Mouse (Mus musculus): ENCODE measurements at regions not wholly inside any gene's neighbourhood (a gene's known extent, or its start where the extent isn't known, plus 50 kb on each side); places are given as distances from the start of the nearest gene placed in this dataset.
"Not testable (repeated sequence)": the region's sequence is repeated elsewhere in the genome, so short reads cannot be mapped to it uniquely, and the experiment has no call there.

- no peak for DNase-seq (ENCODE audit: low read depth, low spot score)
Observed at GRCm38 (mm10) chrX:104931153-104931706, 74.2 kb upstream of the Magee2 start.

DNA sequence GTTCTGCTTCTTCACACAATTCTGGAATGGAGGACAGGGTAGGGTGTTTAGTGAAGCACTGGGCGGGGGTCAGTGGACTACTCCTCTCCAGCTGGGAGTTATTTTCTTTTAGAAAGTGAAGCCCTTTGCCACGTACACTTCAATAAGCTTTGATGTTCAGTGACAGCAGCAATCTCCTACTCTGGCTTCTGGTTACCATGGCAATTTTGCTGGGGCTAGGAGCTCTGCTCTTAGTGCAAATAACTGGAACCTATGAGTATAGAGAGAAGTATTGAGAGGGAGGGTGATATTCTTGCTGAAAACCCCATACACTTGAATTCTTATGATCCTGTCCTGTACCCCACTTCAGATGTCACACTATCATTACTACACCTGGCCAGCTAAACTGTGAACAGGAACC, 94.5 kb upstream of the Magee2 start:
- DNase-seq (ENCODE audit: low read depth, low spot score): no peak

GRCm38 (mm10) chrX:104952809-104953208, 95.7 kb upstream of the Magee2 start:
- DNase-seq (ENCODE audit: low read depth, low spot score): not testable (repeated sequence)

DNA sequence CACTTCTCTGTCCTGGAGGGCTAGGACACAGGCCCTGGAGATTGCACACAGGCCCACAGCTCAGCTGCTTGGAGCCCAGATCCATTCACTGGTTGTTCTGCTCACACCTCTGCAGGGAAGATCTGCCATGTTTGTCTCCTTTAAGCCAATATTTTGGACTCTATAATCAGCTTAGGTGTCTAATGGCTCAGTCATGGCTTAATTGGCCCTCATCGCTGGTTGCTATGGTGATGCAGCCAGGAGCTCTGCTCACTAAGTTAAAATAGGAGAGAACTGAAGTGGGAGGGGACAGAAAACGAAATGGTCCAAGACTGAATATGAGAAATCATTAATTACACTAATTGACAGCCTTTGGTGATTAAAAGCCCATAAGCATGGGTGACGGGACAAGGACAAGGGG, 96.3 kb upstream of the Magee2 start:
- not testable (repeated sequence) for DNase-seq (ENCODE audit: low read depth, low spot score)

GRCm38 (mm10) chrX:104978432-104978831, 101.1 kb upstream of the Pbdc1 start:
- no peak for DNase-seq (ENCODE audit: low read depth, low spot score)

DNA sequence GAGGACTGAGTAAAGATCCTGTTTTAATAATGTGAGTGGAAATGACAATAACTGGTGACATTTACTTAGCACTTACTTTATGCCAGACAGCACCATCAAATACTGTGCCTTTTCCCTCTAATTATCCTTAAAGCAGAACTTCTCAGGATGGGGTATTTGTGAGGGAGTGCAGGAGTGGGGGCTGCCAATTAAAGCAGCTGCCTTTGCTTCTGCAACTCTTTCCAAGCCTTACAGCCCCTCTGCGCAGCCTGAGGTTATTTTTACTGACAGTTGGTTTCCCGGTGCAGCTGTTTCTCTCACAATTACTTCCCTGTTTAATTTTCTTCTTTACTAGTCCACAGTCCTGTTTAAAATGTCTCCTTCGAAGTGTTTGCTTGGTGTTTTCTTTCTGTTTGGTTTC, 76.3 kb upstream of the Pbdc1 start:
- no peak for DNase-seq (ENCODE audit: low read depth, low spot score)

GRCm38 (mm10) chrX:105006445-105006844, 73.1 kb upstream of the Pbdc1 start:
- peak; percentile 16 for DNase-seq (ENCODE audit: low read depth, low spot score)
